Mouse (Mus musculus): ENCODE measurements around the gene Popdc2. TPM values are rescaled to one million over a fixed set of nuclear protein-coding genes. Genes with fewer than 3 reads are reported as not detected.
"Not testable (repeated sequence)": the region's sequence is repeated elsewhere in the genome, so short reads cannot be mapped to it uniquely, and the experiment has no call there.

Gene Popdc2
- total RNA-seq (2021): 1 to 10 TPM; 1.3 to 1.8 TPM
- long read RNA-seq, experiment 1: 0 reads
- long read RNA-seq, experiment 2: 0 reads

- peak in 1 of 2 experiments; percentile 22 for DNase-seq
Observed at GRCm38 (mm10) chr16:38361933-38362332, at the start of gene Popdc2. TSS of gene Popdc2 (plus strand) at chr16:38362209.

- DNase-seq: no peak
Observed at GRCm38 (mm10) chr16:38318492-38318891, 43.5 kb upstream of the Popdc2 start.

GRCm38 (mm10) chr16:38319087-38319486 lies 42.9 kb upstream of the Popdc2 start:
- no peak for DNase-seq

GRCm38 (mm10) chr16:38321452-38321935 lies 40.5 kb upstream of the Popdc2 start:
- DNase-seq: peak; percentile 41 to 69

- no peak for DNase-seq
Observed at GRCm38 (mm10) chr16:38324311-38324710, 37.7 kb upstream of the Popdc2 start.

- DNase-seq: no peak
Observed at GRCm38 (mm10) chr16:38326778-38327397, 35.1 kb upstream of the Popdc2 start.

GRCm38 (mm10) chr16:38329340-38329739 lies 32.7 kb upstream of the Popdc2 start:
- DNase-seq: no peak

GRCm38 (mm10) chr16:38334431-38334830 lies 27.6 kb upstream of the Popdc2 start:
- DNase-seq: no peak

GRCm38 (mm10) chr16:38338077-38338476 lies 23.9 kb upstream of the Popdc2 start:
- not testable (repeated sequence) for DNase-seq

- peak; percentile 85 to 88 for DNase-seq
Observed at GRCm38 (mm10) chr16:38341396-38342324, 20.3 kb upstream of the Popdc2 start, which contains the start of gene Maats1. TSS of gene Maats1 (minus strand) at chr16:38342143.

- no peak for DNase-seq
Observed at GRCm38 (mm10) chr16:38344941-38345725, 16.9 kb upstream of the Popdc2 start.

- peak; percentile 92 to 93 for DNase-seq
Observed at GRCm38 (mm10) chr16:38346529-38347325, 15.3 kb upstream of the Popdc2 start, which contains the start of the genes Cox17 and Gm21987. TSS of gene Cox17 (plus strand) at chr16:38346991. TSS of gene Gm21987 (plus strand) at chr16:38347040.

GRCm38 (mm10) chr16:38347588-38347987 lies 14.4 kb upstream of the Popdc2 start:
- no peak for DNase-seq

- no peak for DNase-seq
Observed at GRCm38 (mm10) chr16:38348217-38348761, 13.7 kb upstream of the Popdc2 start.

- DNase-seq: no peak
Observed at GRCm38 (mm10) chr16:38349881-38350280, 12.1 kb upstream of the Popdc2 start.

- DNase-seq: no peak
Observed at GRCm38 (mm10) chr16:38350361-38350855, 11.6 kb upstream of the Popdc2 start.

- no peak for DNase-seq
Observed at GRCm38 (mm10) chr16:38350939-38351338, 11.1 kb upstream of the Popdc2 start.

- DNase-seq: peak; percentile 44 to 62
Observed at GRCm38 (mm10) chr16:38352031-38352430, 10.0 kb upstream of the Popdc2 start.

- no peak for DNase-seq
Observed at GRCm38 (mm10) chr16:38352851-38353250, 9.2 kb upstream of the Popdc2 start.

- DNase-seq: no peak
Observed at GRCm38 (mm10) chr16:38353642-38354041, 8.4 kb upstream of the Popdc2 start.
